Mouse (Mus musculus): ENCODE data around the gene Col6a1.

The Col6a1 gene

DNA sequence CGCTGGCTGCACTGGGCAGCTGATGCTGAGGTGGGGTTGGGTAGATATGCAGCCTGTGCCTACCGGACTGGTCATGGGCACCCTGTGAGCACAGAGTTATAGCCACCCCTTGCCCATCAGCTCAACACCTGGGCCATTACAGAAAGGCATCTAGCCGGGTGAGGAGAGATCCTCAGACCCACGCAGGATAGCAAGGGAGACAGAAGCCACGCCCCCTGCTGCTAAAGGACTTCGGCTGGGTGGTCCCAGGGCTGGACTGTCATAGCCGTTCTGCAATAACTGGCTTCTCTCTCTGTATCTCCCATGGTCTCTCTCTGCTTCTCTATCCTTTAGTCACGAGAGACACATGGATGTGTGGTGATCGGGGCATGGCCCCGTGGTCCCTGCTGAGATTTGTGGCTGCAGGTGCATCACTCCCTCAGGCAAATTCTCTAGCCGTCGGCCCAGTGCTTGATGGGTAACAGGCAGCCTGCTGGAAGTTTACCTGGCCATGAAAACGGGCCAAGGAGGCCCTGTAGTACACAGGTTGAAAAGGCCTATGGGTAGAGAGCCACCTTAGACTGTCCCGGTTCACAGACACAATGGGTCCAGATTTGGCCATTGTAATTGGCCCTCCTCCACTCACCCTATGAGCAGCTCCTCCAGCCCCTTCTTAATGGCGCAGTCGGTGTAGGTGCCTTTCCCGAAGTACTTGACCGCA lies 3.1 kb downstream of the Col6a1 start:
- DNase-seq = no peak

DNA sequence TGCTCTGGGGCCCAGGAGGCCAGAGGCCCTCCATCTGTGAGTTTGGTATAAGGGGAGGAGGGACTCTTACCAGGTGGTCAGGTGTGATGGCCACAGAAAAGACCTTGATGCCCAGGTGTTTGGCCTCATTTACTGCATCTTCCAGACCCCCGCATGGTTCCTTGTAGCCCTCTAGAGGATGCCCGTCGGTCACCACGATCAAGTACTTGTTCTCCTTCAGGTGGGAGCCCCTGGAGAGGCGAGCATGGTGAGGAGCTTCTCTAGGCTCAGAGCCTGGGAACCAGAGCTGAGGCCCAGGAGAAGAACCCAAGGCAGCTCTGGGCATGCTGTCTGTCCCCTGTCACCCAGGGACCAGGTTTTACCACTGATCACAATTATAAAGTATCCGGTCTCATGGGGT lies 4.2 kb downstream of the Col6a1 start:
- no peak for DNase-seq

GRCm38 (mm10) chr10:76721216-76721615 lies 4.8 kb downstream of the Col6a1 start:
- no peak for DNase-seq

DNA sequence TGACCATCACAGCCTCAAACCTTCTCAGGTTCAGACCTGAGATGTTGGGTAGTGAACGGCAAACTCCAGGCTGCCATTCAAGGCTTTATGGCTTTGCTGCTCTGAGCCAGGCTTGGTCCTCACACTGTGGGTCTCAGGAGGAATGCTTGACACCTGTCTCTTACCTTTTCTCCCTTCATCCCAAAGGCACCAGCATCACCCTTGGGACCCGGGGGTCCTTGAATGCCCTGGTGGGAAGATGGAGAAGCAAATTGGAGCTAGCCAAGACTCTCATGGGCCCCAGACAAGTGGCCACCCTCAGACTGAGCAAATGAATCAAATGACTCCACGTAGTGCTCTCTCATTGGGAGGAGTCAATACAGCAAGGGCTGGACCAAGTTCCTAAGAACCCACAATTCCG lies 8.3 kb downstream of the Col6a1 start:
- DNase-seq = no peak

DNA sequence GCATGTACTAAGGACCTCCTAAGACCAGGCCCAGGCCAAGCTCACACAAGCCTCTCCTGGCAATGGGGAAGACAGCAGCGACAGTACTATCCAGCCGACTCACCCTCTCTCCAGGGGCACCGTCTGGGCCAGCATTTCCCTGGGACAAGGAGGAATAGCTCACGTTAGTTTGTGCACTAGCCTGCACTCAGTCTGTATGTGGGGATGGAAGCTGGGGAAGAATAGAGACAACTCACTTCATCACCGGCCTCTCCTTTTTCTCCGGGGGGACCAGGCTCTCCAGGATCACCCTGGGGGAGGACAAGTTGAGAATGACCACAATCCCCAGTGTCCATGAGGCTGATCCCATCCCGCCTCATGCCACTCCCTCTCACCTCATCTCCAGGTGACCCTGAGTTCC lies 8.9 kb downstream of the Col6a1 start:
- no peak for DNase-seq

DNA sequence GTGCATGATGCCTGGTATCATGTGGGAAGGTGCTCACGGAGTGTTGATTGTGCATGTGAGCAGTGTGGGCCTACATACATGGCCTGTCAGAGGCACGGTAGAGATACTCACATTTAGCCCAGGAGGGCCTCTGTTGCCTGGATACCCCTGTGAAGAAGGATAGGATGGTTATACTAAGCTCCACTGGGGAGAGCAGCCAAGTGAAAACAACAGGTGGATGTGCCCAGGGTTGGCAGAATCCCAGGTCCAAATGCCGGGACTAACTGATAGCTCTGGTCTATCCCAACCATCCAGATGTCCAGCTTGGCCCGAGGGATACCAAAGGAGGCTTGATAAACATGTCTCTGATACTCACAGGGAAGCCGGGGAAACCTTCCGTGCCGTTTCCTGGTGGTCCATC lies 11.7 kb downstream of the Col6a1 start:
- DNase-seq = no peak

- no peak for DNase-seq
Observed at GRCm38 (mm10) chr10:76712500-76712899, 13.5 kb downstream of the Col6a1 start.

DNA sequence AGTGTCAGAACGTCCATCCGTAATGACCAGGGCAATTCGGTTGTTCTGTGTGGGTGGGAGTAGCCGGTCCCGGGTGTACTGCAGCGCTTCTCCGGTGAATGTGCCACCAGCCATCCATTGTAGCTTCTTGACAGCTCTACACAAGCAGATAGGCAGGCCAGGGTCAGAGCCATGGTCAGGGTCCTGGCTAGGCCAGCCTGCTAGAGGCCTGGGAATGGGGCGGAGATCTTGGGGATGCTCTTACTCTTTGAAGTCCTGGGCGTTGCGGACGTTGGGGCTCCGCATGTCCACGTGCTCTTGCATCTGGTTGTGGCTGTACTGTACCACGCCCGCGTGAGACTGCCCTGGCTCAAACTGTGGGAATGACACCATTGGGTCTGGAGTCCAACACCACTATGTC lies 14.6 kb downstream of the Col6a1 start:
- DNase-seq = no peak

GRCm38 (mm10) chr10:76708465-76708864 lies 17.5 kb downstream of the Col6a1 start:
- DNase-seq = no peak

- DNase-seq = no peak
Observed at GRCm38 (mm10) chr10:76707584-76707983, 18.4 kb downstream of the Col6a1 start.

DNA sequence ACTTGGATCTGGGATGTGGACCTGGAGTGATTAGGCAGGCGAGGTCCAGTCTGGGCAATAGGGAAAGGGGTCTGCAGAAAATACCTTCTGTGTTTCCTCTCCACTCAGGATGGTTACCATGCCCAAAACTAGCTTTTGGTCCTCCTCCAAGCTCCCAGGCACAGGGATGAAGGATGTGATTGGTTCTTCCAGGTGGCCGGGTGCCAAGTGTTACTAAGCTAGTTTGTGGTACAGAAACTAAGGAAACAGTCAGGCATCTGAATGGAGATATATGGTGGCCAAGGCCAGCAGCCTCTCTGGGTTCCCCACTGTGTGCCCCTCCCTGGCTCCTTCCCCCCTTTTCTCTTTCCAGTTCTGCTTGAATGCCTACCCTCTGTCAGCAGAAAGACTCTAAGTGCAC lies 19.0 kb downstream of the Col6a1 start:
- no peak for DNase-seq

DNA sequence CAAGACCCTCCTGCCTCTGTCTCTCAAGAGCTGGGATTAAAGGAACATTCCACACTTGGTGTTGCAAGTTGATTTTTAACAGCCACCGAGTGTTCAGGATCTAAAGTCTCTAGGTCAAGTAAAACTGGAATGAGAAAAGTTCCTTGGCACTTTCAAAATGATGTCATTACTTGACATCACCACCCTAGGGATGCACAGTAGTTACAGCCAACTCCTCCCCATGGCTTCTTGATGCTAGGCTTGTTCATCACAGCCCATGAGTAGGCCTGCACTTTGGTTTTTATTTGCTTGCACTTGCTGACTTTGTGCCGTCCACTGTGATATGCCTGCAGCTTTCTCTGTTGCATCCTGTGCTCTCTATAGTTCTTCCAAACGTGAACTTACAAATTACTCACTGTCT lies 21.6 kb downstream of the Col6a1 start:
- no peak for DNase-seq

- no peak for DNase-seq
Observed at GRCm38 (mm10) chr10:76701446-76701845, 24.5 kb downstream of the Col6a1 start.

DNA sequence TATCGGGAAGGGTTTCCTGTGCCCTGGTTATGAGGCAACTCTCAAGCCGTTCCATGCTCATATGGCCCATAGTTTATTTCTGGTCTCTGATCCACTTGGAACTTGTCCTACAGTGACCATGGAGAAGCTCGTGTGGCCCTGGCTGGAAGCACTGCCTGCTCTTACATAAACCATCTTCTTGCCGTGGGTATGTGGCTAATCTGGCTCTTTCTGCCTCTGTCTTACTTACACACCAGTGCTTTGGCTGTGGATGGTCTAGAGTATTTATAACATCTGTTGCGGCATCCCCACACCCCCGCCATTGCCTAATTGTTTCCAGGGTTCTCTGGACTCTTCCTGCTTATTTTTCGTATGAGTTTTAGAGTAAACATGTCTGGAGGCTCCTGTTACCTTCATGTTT lies 26.2 kb downstream of the Col6a1 start:
- DNase-seq = no peak

DNA sequence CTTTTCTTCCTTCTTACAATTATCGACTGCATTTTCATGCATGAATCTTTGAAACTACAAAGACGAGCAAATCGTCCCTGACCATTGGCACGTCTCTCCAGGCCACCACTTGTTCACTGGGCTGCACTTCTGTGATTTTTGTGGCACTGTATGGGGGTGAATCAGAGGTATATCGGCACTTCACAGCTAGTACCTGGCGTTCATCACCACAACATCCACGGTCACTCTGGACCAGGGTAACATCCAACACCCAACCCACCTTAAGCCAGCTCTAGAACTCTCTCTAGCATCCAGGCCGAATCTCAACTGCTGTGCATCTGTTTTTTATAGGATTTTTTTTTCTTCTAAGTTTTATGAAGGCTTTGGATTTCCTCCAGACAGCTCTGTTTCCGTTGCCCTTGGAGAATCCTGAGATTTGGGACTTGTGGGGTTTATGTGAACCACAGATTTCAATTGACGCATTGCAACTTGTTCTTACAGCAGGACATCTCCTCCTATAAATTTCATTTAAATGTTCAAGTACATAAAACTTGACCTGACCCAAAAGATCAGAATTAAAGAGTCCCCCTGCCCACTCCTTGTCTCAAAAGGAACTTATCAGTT lies 30.6 kb downstream of the Col6a1 start:
- no peak for DNase-seq

DNA sequence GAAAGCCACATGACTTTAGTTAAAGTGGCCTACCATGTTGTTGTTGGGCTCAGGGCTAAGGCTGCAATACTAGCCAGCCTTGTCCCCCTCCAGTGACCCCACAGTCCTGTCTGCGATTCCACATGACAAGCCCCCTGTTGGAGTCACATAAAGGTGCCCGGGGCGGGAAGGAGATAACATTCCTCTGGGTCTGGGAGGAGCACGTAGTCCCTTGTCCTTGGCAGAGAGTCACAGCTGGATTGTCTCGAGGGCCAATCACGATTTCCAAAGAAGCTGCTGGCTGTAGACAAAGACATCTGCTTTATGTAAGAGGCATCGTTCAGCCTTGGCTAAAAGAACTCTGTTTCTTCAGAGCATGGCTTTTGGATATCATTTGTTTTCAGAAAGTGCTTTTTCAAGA lies 31.2 kb downstream of the Col6a1 start:
- DNase-seq = no peak

DNA sequence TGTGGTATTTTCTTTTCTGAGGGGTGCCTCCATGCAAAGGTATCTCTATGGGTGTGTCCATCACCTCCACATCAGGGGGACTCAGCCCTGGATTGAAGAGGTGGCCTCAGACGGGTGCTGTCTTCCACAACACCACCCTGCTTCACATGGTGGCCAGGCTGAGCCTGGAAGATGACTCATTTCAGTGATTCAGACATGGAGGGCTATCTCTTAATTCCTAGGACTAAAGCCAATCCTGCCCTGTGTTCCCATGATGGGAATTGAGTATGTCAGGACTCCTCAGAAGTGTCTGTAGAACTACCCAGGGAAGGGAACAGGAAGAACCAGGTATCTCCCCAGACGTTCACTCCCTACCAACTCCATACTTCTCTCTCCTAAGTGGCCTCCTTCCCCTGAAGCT lies 32.5 kb downstream of the Col6a1 start:
- no peak for DNase-seq

DNA sequence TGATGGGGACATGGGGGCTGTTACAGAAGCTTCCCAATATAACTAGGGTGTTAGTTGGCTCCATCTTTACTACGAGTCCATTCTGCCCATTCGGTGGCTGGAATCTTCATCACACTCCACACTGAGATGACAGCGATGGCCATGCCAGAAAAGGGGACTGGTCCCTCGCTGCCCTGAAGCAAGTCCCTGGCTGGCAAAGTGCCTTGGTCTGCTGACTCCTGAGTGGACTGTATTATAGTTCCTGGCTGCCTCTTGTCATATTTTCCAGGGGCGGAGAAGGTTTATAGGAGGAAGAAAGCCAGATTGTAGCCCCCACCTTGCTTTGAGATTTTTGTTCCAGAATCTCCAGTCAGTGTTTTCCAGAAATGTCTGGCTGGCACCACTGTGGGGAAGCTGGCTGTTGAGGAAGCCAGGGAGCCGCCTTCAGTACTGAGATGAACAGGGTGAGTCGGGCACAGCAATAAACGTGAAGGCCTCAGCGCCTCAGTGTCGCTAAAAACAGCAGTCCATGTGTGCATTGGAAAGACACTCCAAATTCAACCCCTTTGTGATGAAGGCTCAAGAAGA lies 40.4 kb downstream of the Col6a1 start:
- DNase-seq = no peak

DNA sequence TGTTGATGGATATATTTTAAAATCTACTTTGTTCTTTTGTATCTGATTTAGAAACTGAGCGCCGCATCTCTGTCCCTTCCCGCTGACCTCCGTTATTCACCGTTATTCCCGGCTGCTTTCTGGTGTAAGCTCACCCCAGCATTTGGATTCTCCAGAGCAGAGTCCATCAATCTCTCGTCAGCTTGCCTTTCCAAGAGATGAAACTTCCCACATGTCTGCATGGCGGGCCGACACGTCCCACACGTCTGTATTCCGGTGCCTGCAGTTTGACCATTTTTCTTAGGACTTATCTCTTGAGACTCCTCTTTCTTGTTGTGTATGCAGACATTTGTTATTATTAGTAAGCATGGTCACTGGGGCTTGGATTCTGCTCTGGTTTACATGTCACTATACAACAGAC lies 42.0 kb downstream of the Col6a1 start:
- no peak for DNase-seq

GRCm38 (mm10) chr10:76683461-76683860 lies 42.5 kb downstream of the Col6a1 start:
- DNase-seq = no peak

DNA sequence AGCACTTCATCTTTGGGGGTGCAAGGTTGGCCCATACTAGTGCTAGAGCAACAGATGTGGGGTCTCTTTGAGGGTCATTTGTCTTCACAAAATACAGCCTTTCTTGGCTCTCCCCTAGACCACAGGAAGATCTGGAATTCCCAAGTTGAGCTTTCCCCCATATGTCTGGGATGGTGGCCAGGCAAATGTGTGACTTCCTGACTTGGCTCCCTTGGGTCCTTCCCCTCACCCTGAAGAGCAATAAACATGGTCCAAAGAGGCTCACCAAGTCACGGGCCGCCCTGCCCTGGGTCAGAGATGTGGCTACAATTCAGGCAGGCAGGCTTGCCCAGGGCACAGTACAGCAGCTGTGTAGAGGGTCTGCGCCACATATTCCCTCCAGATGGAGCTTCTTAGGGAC lies 44.1 kb downstream of the Col6a1 start:
- no peak for DNase-seq

DNA sequence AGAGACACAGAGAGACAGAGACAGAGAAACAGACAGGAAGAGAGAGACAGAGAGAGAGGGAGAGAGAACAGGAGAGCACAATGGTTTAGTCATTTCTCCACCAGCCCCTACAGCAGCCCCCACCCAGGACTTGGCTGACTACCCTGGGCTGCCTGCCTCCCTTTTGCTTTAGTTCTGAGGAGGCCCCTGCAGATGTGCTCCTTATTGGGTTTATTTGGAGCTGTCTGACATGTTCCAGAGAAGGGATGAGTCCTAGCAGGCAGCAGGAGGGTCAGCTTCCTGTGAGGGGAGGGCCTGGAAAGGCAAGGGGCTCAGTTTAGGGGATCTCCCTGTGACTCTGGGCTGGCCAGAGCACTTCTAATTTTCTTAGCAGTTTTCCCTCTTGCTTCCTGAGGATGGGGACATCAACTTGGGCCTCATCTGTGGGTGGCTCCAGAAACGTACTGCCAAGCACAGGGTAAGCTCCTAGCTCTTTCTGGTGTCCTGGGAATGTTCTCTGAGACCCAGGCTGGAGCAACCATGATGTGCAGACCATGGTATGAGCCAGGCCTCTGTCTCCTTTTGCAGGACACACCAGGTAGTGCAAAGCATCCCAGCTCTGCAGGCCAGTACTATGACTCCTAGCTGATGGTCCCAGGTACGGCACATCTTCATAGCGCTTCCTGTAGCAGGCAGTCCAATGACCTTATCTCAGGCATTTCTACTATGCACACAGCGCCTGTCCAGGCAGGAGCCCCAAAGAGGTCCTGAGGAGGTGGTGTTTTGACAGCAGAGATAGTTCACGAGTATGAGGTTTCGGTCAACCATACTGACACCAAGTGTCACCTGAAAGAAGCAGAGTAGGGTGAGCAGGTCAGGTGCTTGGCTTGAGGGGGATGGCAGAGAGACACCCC lies 45.0 kb downstream of the Col6a1 start:
- no peak for DNase-seq

DNA sequence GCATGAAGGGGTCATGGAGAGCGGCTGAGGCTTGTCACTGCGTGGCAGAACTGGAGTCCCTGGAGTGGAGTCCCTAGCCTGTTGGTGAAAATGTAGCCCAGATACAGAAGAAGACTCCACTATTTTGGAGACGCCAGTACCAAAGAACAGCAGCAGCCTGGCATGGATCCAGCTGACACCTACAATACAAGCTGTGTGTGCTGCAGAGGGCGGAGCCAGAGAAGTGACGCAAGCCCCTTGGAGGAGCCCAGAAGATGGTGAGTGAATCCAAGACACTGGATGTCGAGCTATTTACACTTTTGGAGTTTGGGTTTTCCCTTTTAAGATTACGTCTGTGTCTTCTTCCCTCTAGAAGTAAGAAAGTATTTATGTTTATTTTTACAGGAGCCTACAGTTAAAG lies 47.8 kb downstream of the Col6a1 start:
- no peak for DNase-seq

GRCm38 (mm10) chr10:76675268-76675667 lies 50.7 kb downstream of the Col6a1 start:
- no peak for DNase-seq

Measured in thymus, postnatal 36 days (tissue).